Mouse (Mus musculus): ENCODE results near the gene Fam221a.
A peak's percentile ranks its signal among the peaks of the same experiment; 100 is the strongest.

The Fam221a gene

GRCm38 (mm10) chr6:49367159-49368054 lies at the start of gene Fam221a:
Fam221a (plus strand) TSS chr6:49367739.
- DNase-seq (ENCODE audit: low spot score in 2 of 2), result peak; percentile 47 to 69

- DNase-seq (ENCODE audit: low spot score in 2 of 2), result peak; percentile 97 to 98
Measured at GRCm38 (mm10) chr6:49318966-49319594, 48.5 kb upstream of the Fam221a start, which contains the start of gene Ccdc126. Ccdc126 (plus strand) TSS chr6:49319274.

- peak in 1 of 2 experiments; percentile 54 for DNase-seq (ENCODE audit: low spot score in 2 of 2)
Measured at GRCm38 (mm10) chr6:49319595-49320315, 47.8 kb upstream of the Fam221a start.

- no peak for DNase-seq (ENCODE audit: low spot score in 2 of 2)
Measured at GRCm38 (mm10) chr6:49321341-49321740, 46.2 kb upstream of the Fam221a start.

GRCm38 (mm10) chr6:49322056-49322455 lies 45.5 kb upstream of the Fam221a start:
- DNase-seq (ENCODE audit: low spot score in 2 of 2), result peak in 1 of 2 experiments; percentile 14

- DNase-seq (ENCODE audit: low spot score in 2 of 2), result no peak
Measured at GRCm38 (mm10) chr6:49322986-49323385, 44.6 kb upstream of the Fam221a start.

- DNase-seq (ENCODE audit: low spot score in 2 of 2), result no peak
Measured at GRCm38 (mm10) chr6:49324528-49324927, 43.0 kb upstream of the Fam221a start.

GRCm38 (mm10) chr6:49325294-49325693 lies 42.2 kb upstream of the Fam221a start:
- DNase-seq (ENCODE audit: low spot score in 2 of 2), result no peak

- no peak for DNase-seq (ENCODE audit: low spot score in 2 of 2)
Measured at GRCm38 (mm10) chr6:49326846-49327245, 40.7 kb upstream of the Fam221a start.

- no peak for DNase-seq (ENCODE audit: low spot score in 2 of 2)
Measured at GRCm38 (mm10) chr6:49331369-49332059, 36.0 kb upstream of the Fam221a start.

GRCm38 (mm10) chr6:49332060-49332370 lies 35.5 kb upstream of the Fam221a start:
- no peak for DNase-seq (ENCODE audit: low spot score in 2 of 2)

- no peak for DNase-seq (ENCODE audit: low spot score in 2 of 2)
Measured at GRCm38 (mm10) chr6:49338566-49338965, 29.0 kb upstream of the Fam221a start.

GRCm38 (mm10) chr6:49339145-49339544 lies 28.4 kb upstream of the Fam221a start:
- DNase-seq (ENCODE audit: low spot score in 2 of 2), result peak in 1 of 2 experiments; percentile 32

- DNase-seq (ENCODE audit: low spot score in 2 of 2), result no peak
Measured at GRCm38 (mm10) chr6:49343737-49344469, 23.6 kb upstream of the Fam221a start.

- DNase-seq (ENCODE audit: low spot score in 2 of 2), result no peak
Measured at GRCm38 (mm10) chr6:49349826-49350225, 17.7 kb upstream of the Fam221a start.

GRCm38 (mm10) chr6:49354613-49355012 lies 12.9 kb upstream of the Fam221a start:
- DNase-seq (ENCODE audit: low spot score in 2 of 2), result no peak

- no peak for DNase-seq (ENCODE audit: low spot score in 2 of 2)
Measured at GRCm38 (mm10) chr6:49355171-49355570, 12.4 kb upstream of the Fam221a start.

- DNase-seq (ENCODE audit: low spot score in 2 of 2), result no peak
Measured at GRCm38 (mm10) chr6:49360420-49360819, 7.1 kb upstream of the Fam221a start.

- no peak for DNase-seq (ENCODE audit: low spot score in 2 of 2)
Measured at GRCm38 (mm10) chr6:49368212-49368611, 673 bp downstream of the Fam221a start.

GRCm38 (mm10) chr6:49372705-49373104 lies 5.2 kb downstream of the Fam221a start:
- no peak for DNase-seq (ENCODE audit: low spot score in 2 of 2)

GRCm38 (mm10) chr6:49373943-49374342 lies 6.4 kb downstream of the Fam221a start:
- DNase-seq (ENCODE audit: low spot score in 2 of 2), result no peak
